Mouse (Mus musculus) adrenal gland, adult (tissue): ENCODE measurements around the gene Esr2.
"Not testable (repeated sequence)": the region's sequence is repeated elsewhere in the genome, so short reads cannot be mapped to it uniquely, and the experiment has no call there.

Experiments used
- DNase-seq, 2 experiments: peaks; one replicate each; pipeline ENCODE4 v3.0.0; 2022 to 2023; ENCODE audit warnings: low spot score in 1 of 2; ENCODE audit not compliant: inconsistent age in 2 of 2

Gene Esr2

GRCm38 (mm10) chr12:76165641-76166040, 11.4 kb downstream of the Esr2 start:
- no peak for DNase-seq

- not testable (repeated sequence) for DNase-seq
Observed at GRCm38 (mm10) chr12:76152389-76152788, 24.7 kb downstream of the Esr2 start.

- no peak for DNase-seq
Observed at GRCm38 (mm10) chr12:76136701-76137100, 40.4 kb downstream of the Esr2 start.

GRCm38 (mm10) chr12:76133081-76133480, 44.0 kb downstream of the Esr2 start:
- DNase-seq: not testable (repeated sequence)

- no peak for DNase-seq
Observed at GRCm38 (mm10) chr12:76132591-76132990, 44.5 kb downstream of the Esr2 start.

- DNase-seq: no peak
Observed at GRCm38 (mm10) chr12:76130891-76131290, 46.2 kb downstream of the Esr2 start.

GRCm38 (mm10) chr12:76130281-76130680, 46.8 kb downstream of the Esr2 start:
- DNase-seq: peak in 1 of 2 experiments; percentile 52

- peak in 1 of 2 experiments; percentile 64 for DNase-seq
Observed at GRCm38 (mm10) chr12:76128831-76129230, 48.2 kb downstream of the Esr2 start.

- no peak for DNase-seq
Observed at GRCm38 (mm10) chr12:76128306-76128705, 48.8 kb downstream of the Esr2 start.

GRCm38 (mm10) chr12:76123223-76123622, 53.8 kb downstream of the Esr2 start:
- no peak for DNase-seq

GRCm38 (mm10) chr12:76117632-76118153, 59.4 kb downstream of the Esr2 start:
- DNase-seq: peak; percentile 50 to 77

- DNase-seq: no peak
Observed at GRCm38 (mm10) chr12:76116577-76116976, 60.5 kb downstream of the Esr2 start.

- no peak for DNase-seq
Observed at GRCm38 (mm10) chr12:76111046-76111445, 66.0 kb downstream of the Esr2 start.

GRCm38 (mm10) chr12:76109646-76110405, 67.2 kb downstream of the Esr2 start:
- DNase-seq: no peak

- DNase-seq: no peak
Observed at GRCm38 (mm10) chr12:76104596-76105351, 72.3 kb downstream of the Esr2 start.

- no peak for DNase-seq
Observed at GRCm38 (mm10) chr12:76102621-76103020, 74.4 kb downstream of the Esr2 start.

GRCm38 (mm10) chr12:76095117-76096035, 81.7 kb downstream of the Esr2 start:
- DNase-seq: no peak

- DNase-seq: no peak
Observed at GRCm38 (mm10) chr12:76093613-76094588, 83.2 kb downstream of the Esr2 start.

GRCm38 (mm10) chr12:76092789-76093466, 84.1 kb downstream of the Esr2 start:
- no peak for DNase-seq
